Mouse (Mus musculus): Measurements from ENCODE around the gene Cebpzos.

Cebpzos gene

DNA sequence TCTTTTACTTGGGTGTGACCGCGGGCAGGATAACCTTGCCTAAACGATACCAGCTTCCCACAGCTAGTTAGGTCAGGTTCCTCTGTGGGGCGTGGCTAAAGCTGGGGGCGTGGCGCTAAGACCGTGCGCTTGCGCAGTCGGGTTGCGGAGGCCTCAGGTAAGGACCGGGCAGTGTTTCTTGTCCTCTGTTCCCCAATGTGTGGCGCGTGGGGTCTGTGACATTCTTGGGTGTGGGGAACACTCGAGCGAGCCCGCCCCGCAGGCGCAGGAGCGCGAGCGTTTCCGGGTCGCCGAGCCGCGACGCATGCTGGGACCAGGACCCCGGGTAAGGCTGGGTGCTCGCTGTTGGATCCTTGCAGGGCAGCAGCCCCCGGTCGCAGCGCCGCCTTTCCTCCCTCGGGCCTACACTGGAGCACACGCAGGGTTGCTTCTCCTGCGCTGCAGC lies at the start of gene Cebpzos:
TSS of gene Cebpzos (plus strand) at position 132 of the 445 bp plus-strand sequence.
- peak; percentile 79 for DNase-seq (ENCODE audit: low read depth)

DNA sequence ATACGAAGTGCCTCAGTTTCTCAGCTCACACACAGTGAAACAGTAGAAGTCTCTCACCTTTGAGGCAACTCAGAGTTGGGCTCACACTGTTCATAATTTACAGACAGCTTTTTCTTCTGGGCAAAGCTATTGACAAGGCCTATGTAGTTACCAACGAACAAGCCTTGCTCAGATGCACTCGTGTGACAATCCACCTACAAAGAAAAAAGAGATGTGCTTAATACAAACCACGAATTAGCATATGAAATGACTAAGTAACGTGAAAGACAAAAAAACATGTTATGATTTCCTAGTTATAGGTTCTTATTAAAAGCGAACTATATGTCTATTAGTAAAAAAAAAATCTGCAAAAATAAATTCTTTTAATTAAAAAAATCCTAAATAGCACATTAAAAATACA lies 42.4 kb upstream of the Cebpzos start:
- DNase-seq (ENCODE audit: low read depth) = no peak

DNA sequence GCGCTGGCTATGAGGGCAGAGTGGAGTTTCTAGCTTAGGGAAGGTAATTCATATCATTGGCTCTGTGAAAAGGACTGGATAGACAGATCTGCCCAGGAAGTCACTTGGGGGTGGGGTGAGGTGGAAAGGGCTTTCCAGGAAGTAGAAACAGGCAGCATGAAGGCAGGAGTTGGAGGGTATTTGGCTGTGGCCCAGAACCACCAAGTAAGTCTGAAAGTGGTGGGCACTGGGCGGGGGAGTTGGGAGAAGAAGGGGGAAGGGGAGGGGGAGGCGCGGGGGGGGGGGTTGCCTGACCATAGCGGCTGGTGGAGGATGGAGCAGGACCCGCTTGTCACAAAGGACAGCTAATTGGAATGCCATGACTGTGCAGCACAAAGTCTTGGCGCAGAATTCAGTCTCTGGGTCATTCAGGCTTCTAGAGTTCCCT lies 34.4 kb upstream of the Cebpzos start:
- DNase-seq (ENCODE audit: low read depth) = no peak

GRCm38 (mm10) chr17:78882401-78883112 lies 33.7 kb upstream of the Cebpzos start, which contains the start of gene Eif2ak2:
Eif2ak2 (minus strand) TSS chr17:78882573.
- DNase-seq (ENCODE audit: low read depth) = peak; percentile 60

- no peak for DNase-seq (ENCODE audit: low read depth)
Observed at GRCm38 (mm10) chr17:78883291-78883690, 33.0 kb upstream of the Cebpzos start.

DNA sequence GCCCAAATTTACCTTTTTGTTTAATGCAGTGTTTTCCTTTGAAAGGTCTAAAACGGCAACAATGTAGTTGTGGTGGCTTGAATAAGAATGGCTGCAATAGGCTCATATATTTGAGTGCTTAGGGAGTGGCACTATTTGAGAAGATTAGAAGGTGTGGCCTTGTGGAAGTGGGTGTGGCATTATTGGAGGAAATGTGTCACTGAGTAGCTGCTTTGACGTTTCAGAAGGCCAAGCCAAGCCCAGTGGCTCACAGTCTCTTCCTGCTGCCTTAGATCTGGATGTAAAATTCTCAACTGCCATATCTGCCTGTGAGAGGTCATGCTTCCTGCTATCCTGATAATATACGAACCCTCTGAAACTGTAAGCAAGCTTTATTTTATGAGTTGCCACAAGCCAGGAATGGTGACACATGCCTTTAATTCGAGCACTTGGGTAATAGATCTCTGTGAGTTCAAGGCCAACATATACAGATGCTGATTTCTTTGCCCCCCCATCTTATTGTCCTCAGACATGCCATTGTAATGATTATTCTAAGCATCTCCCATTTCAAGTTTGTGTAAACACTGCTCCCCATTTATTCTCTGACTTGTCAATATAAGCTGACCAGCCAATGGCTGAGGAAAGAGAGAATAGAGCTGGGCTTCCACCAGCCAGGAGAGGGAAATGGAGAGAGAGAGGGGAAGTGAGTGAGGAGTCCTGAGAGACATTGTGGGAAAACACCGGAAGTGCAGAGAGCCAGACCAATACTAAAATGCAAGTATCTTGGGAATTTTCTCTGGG lies 30.8 kb upstream of the Cebpzos start:
- DNase-seq (ENCODE audit: low read depth) = no peak

- no peak for DNase-seq (ENCODE audit: low read depth)
Observed at GRCm38 (mm10) chr17:78888554-78888953, 27.7 kb upstream of the Cebpzos start.

GRCm38 (mm10) chr17:78889184-78889583 lies 27.1 kb upstream of the Cebpzos start:
- no peak for DNase-seq (ENCODE audit: low read depth)

DNA sequence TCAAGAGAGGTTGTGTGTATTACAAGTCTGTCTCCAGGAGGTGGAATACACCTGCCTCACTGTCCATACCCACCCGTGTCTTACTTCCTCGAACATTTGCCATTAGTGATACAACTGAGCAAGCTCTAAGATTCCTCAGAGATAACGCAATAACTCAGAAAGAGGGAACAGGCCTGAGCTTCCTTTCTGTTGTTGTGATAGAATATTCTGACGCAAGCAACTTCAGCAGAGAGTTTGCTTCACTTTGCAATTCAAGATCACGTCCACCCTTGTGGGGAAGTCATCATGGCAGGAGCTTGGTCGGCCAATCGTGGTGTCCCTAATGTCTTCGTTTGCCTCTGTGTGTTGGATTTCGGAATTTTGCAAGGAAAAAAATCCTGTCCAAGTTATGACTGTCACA lies 25.3 kb upstream of the Cebpzos start:
- DNase-seq (ENCODE audit: low read depth) = no peak

DNA sequence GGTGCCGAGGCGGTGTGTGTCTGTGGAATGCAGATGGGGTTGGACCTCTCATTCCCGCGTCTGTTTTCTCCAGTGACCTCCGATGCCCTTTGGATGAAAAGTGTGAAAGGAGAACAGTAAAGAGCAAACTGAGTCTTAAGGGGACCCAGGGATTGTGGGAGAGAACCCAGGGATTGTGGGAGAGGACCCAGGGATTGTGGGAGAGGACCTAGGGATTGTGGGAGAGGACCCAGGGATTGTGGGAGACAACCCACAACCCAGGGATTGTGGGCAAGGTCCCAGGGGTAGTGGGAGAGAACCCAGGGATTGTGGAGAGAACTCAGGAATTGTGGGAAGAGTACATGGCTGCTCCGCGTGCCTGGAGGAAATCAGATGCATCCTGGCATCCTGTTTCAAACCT lies 21.3 kb upstream of the Cebpzos start:
- no peak for DNase-seq (ENCODE audit: low read depth)

DNA sequence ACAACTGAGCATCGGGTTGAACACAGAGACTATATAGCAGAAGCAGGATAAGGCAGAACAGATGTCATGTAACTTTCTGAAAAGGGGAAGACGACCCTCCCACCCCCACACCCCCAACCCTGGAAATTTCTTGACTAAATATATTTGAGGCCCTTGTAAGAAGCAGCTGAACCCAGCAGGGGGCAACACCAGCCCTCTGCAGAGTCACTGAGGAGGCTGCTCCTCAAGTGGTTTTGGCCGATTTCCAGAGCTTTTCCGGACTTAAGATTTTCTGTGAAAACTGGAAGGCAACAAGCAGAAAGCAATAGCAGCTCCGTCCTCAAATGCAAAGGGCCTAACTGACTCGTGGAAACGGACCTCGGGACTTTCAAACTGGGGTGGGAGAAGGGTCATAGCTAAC lies 20.9 kb upstream of the Cebpzos start:
- DNase-seq (ENCODE audit: low read depth) = peak; percentile 34

DNA sequence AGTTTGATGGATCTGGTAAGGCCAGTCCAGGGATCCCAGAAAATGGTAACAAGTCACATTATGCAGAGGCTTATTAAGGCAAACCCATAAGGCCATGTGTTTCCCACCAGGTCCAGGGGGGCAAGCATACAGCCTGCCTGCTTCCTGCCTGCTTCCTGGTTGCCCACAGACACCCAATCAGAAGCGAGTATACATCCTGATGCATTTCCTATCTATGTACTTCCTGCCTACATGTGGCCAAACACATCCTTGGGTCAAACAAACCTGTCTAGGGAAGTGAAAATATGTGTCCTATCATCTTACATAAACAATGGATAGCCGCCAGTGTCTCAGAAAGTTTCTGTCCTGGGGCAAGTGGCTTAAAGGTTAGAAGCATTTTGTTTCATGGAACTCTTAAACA lies 13.1 kb upstream of the Cebpzos start:
- no peak for DNase-seq (ENCODE audit: low read depth)

GRCm38 (mm10) chr17:78906892-78907291 lies 9.4 kb upstream of the Cebpzos start, which contains the start of gene Sult6b1:
Sult6b1 (minus strand) TSS chr17:78906992.
- no peak for DNase-seq (ENCODE audit: low read depth)

GRCm38 (mm10) chr17:78909374-78909773 lies 6.9 kb upstream of the Cebpzos start:
- DNase-seq (ENCODE audit: low read depth) = no peak

DNA sequence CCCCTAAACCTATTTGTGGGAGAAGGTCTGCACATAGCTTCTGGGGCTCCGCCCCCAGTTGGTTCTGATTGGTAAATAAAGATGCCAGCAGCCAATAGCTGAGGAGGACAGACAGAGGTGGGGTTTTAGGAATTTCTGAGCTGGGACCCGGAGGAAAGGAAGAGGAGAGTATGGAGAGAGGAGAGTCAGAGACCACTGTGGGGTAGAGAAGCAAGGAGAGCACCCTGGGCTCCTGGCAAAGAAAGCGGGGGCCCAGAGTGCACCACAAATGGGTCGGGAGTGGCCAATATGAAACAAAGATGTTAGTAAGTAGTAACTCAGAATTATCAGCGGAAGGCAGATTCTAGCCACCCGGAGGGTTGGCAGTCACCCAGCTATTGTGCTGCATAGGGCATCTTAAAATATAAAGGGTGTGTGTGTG lies 3.4 kb upstream of the Cebpzos start:
- DNase-seq (ENCODE audit: low read depth) = no peak

DNA sequence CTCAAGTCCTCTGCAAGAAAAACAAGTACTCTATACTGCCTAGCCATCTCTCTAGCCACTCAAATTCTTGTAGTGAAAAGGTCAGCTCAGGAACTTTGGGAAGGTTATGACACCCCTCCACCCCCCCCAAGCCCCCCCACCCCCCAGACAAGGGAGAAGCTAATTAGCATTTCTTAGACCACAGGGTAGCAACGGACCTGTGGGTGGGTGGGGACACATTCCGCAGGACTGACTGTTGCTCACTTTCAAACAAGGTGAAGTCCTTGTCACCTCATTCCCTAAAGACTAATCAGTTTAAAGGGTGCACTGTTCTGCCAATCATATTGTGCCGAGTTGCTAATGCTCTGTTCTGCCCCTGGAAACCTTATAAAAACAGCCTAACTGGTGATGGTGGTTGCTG lies 2.4 kb upstream of the Cebpzos start:
- DNase-seq (ENCODE audit: low read depth) = no peak

DNA sequence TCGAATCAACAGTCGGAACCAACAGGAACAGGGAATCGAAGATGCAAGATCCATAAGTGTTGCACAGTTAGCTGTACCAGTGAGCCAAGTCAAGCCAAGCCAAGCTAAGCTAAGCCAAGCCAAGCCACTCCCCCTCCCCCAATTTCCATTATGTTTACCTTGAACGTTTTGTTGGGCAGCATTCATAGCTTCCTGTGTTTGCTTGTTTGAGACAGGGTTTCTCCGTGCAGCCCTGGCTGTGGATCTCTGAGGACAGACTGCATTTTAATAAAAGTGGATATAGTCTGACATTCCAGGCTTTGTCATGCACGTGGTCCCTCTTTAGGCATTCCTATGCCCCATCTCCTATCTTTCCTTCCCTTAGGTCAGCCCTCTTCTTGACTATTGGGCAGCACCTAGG lies 528 bp upstream of the Cebpzos start:
- no peak for DNase-seq (ENCODE audit: low read depth)

DNA sequence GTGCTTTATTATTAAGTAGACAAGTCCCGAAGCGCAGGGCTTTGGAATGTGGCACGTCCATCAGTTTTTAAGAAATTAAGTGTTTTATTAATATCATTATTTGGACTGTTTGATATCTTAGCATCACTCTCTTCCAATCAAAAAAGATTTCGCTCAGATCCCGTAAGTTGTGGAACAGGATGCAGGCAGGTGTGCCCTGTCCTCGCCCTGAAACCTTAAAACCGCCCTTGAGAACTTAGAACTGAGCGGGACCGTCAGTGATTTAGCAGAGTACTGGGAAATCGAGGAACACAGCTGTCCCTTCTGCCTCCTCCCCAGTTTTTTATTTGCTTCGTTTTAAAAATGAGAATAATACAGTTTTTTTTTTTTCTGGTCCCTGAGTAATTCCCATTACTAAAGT lies 599 bp downstream of the Cebpzos start:
- no peak for DNase-seq (ENCODE audit: low read depth)

DNA sequence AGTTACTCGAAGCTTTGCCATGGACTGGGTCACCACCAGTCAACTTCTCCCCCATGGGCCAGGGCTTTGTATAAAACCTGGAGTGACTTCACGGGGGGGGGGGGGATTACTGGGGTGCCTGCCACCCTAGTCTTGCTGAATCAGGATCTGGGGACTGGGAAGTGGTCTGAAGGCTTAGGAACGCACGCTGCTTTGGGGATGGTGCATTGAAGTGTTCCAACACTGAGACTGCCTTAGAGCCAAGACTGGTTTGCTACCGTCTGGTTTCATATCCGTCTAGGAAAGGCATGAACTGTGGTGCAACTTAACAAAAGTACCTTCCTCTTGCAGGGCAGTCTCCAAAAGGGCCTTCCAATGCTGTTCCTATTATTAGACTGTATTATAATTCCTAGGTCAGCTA lies 1.4 kb downstream of the Cebpzos start:
- DNase-seq (ENCODE audit: low read depth) = no peak

DNA sequence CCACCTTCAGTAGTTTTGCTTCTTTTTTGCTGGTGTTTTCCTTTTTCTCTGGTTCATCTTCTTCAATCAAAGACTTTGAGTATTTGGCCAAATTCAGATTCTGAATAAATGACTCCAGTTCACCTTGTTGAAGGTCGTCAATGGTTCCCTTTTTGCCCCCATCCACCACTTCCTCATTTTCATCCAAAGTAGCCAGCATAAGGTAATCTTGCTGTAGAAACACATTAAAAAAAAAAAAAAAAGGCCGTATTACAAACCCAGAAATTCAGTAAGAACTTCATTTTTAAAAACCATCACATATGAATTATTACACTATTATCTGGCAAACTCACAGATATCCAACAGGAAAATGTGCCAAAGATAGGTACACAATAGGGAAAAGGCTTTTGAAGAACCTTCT lies 19.6 kb downstream of the Cebpzos start:
- DNase-seq (ENCODE audit: low read depth) = no peak

DNA sequence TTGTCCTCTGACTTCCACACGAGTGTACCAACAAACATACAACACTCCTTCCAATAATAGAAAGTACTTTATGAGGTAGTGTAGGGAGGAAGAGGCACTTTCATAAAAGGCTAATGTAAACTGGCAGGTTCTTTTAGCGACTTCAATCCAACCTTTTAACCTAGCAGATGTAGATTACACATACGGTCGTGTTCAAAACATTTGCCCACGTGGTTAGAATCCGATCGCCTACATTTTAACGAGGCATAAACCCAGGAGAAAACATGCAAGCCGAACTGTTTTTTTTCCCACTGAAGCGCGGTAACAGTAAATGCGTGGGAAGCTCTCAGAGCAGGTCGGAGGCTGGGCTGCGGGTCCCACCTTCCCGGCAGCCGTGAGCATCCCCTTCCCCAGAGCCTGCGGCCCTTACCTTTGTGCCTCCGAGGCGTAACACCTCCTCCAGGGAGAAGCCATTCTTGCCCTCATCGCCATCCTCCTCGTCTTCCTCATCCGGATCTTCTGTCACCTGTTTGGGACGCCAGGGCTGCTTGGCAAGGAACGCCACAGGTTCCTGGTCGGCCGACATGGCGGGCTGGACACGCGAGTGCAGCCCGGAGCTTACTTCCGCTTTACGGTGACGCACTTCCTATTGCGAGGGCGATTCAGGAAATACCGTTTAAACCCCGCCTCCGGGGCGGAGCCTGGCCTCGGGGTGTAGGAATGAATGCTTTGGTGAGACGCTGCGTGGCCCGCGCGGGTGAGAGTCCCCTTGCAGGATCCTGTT lies 20.3 kb downstream of the Cebpzos start, which contains the start of the genes Cebpz and Ndufaf7:
TSS of gene Cebpz (minus strand) at position 601 of the 763 bp plus-strand sequence.
TSS of gene Ndufaf7 (plus strand) at position 671 of the 763 bp plus-strand sequence.
- peak; percentile 99 for DNase-seq (ENCODE audit: low read depth)

- no peak for DNase-seq (ENCODE audit: low read depth)
Observed at GRCm38 (mm10) chr17:78937229-78937853, 21.0 kb downstream of the Cebpzos start.

Data from c-Kit-positive CD71-negative TER-119-negative erythroid progenitor cells, embryonic 14.5 days (primary cell).